Mouse (Mus musculus) heart, adult 2 months (tissue): ENCODE results near the gene BC067074.

Source experiments
- CTCF ChIP-seq: fragments of 200-600 bp; IDR thresholded peaks from 2 replicates; pipeline ENCODE4 v1.8.1; 2022; ENCODE audit warnings: antibody characterized with exemption, mild to moderate bottlenecking, moderate library complexity
- EP300 ChIP-seq: fragments of 200-500 bp; IDR thresholded peaks from 2 replicates; pipeline ENCODE4 v1.6.1; 2011; ENCODE audit warnings: low read depth, low read length, control low read depth; ENCODE audit not compliant: insufficient read depth
- POLR2A ChIP-seq: fragments of 200-500 bp; IDR thresholded peaks from 2 replicates; pipeline ENCODE4 v1.6.1; 2011; ENCODE audit warnings: mild to moderate bottlenecking, low read depth, low read length, control low read depth; ENCODE audit not compliant: insufficient read depth

DNA sequence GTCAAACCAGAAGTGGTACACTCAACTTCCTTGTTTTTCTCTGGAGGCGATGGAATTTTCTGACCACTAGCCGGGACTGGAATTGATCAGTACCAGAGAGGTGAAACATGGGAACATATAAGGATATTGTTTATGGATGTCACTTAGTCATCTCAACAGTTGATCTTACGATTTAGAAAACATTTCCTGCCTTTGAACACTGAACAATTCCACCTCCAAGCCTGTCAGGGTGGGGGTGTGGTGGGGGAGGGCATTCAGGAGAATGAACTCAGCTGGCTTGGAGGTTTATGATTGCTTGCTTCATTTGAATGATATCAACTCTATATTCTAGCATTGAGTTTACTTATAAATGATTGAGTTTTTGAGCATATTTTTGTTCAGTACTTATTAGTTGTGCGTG, 13.6 kb downstream of the BC067074 start:
- no peak for TF ChIP-seq POLR2A
- no peak for TF ChIP-seq EP300
- TF ChIP-seq CTCF: no peak
